Comparison of ENCODE assay signal across 8 mouse cellular contexts in genomic region chr7:123370700-123371099, GRCm38 (mm10). TPM values are rescaled to one million over a fixed set of nuclear protein-coding genes. Genes with fewer than 3 reads are reported as not detected.
DNase-seq lines count a peak whose midpoint lies in the region; ATAC-seq and TF ChIP-seq lines count a peak whose summit lies in the region.

No protein-coding gene starts in this region.

- TF ChIP-seq CTCF in heart, postnatal 0 days (IDR thresholded peaks at IDR 0.05; ENCODE audit: low read depth) = no peak

- no peak for ATAC-seq in heart, postnatal 0 days (ENCODE audit: insufficient read depth, low read depth)
- no peak for ATAC-seq in hindbrain, embryonic 13.5 days (ENCODE audit: low FRiP score)
- no peak for ATAC-seq in midbrain, embryonic 14.5 days (ENCODE audit: low FRiP score, low TSS enrichment)
- ATAC-seq in monocyte, adult 5-6 weeks (replicated peaks; ENCODE audit: insufficient number of reproducible peaks, low FRiP score, low TSS enrichment, poor library complexity, severe bottlenecking) = no peak; the same call in 1 of the 2 replicates

- WGBS in heart, postnatal 0 days = 53% methylated on average over 9 of the region's 9 CpGs
- WGBS in hindbrain, embryonic 13.5 days = 48% methylated on average over 9 of the region's 9 CpGs
- 52% methylated on average over 9 of the region's 9 CpGs for WGBS in midbrain, embryonic 14.5 days

- peak overlapping the region; percentile 87 for H3K4me2 ChIP-seq in heart, postnatal 0 days (ENCODE audit: low read depth, low read length)
- H3K4me2 ChIP-seq in hindbrain, embryonic 13.5 days = peak overlapping the region; percentile 91
- peak overlapping the region; percentile 89 for H3K4me2 ChIP-seq in midbrain, embryonic 14.5 days (ENCODE audit: low read length)

- peaks cover 22% of the 10 kb centered on the region for H3K4me1 ChIP-seq in heart, postnatal 0 days (ENCODE audit: control insufficient read depth, insufficient read depth)
- H3K4me1 ChIP-seq in hindbrain, embryonic 13.5 days (replicated peaks) = peaks cover 42% of the 10 kb centered on the region
- peaks cover 26% of the 10 kb centered on the region for H3K4me1 ChIP-seq in midbrain, embryonic 14.5 days (ENCODE audit: control insufficient read depth, insufficient read depth, low read length)

- peak overlapping the region; percentile 83 for H3K27ac ChIP-seq in heart, postnatal 0 days (ENCODE audit: low read depth)
- no peak overlapping the region for H3K27ac ChIP-seq in hindbrain, embryonic 13.5 days
- no peak overlapping the region for H3K27ac ChIP-seq in midbrain, embryonic 14.5 days (replicated peaks; ENCODE audit: low read depth, low read length)

- DNase-seq in heart, postnatal 0 days (ENCODE audit: low spot score) = no peak
- DNase-seq in heart, adult 8-10 months (ENCODE audit: low spot score) = no peak
- peak; percentile 7 for DNase-seq in adipocyte (ENCODE audit: low spot score)
- DNase-seq in midbrain, embryonic 14.5 days = no peak
- DNase-seq in layer of hippocampus, adult 9-10 months (ENCODE audit: low spot score) = no peak
- DNase-seq in left cerebral cortex, postnatal 36 days (ENCODE audit: low spot score in 2 of 2) = no peak

- no peak for TF ChIP-seq EP300 in heart, postnatal 0 days (IDR thresholded peaks at IDR 0.05; ENCODE audit: low read depth)

- H3K9ac ChIP-seq in heart, postnatal 0 days (replicated peaks; ENCODE audit: low read depth, low read length) = peak overlapping the region; percentile 82
- peak overlapping the region; percentile 90 for H3K9ac ChIP-seq in hindbrain, embryonic 13.5 days
- peak overlapping the region; percentile 82 for H3K9ac ChIP-seq in midbrain, embryonic 14.5 days (replicated peaks; ENCODE audit: low read length)

- no peaks in the 10 kb centered on the region for H3K36me3 ChIP-seq in heart, postnatal 0 days (replicated peaks; ENCODE audit: control insufficient read depth, insufficient read depth, low read length)
- H3K36me3 ChIP-seq in hindbrain, embryonic 13.5 days = no peaks in the 10 kb centered on the region
- no peaks in the 10 kb centered on the region for H3K36me3 ChIP-seq in midbrain, embryonic 14.5 days (ENCODE audit: control insufficient read depth, insufficient read depth, low read length)

- peak overlapping the region; percentile 79 for H3K4me3 ChIP-seq in heart, postnatal 0 days (ENCODE audit: low read depth, low read length)
- peak overlapping the region; percentile 80 for H3K4me3 ChIP-seq in hindbrain, embryonic 13.5 days
- H3K4me3 ChIP-seq in midbrain, embryonic 14.5 days (replicated peaks; ENCODE audit: low read depth, low read length) = peak overlapping the region; percentile 70

- intact Hi-C loops in left cerebral cortex, postnatal 36 days (cut with DNase I) = no loop called here

- H3K27me3 ChIP-seq in heart, postnatal 0 days (ENCODE audit: control insufficient read depth, insufficient read depth, low read length) = no peaks in the 10 kb centered on the region
- H3K27me3 ChIP-seq in hindbrain, embryonic 13.5 days = no peaks in the 10 kb centered on the region
- no peaks in the 10 kb centered on the region for H3K27me3 ChIP-seq in midbrain, embryonic 14.5 days (ENCODE audit: control insufficient read depth, insufficient read depth, low read length)

- no peaks in the 10 kb centered on the region for H3K9me3 ChIP-seq in heart, postnatal 0 days (replicated peaks; ENCODE audit: control insufficient read depth, low read length)
- H3K9me3 ChIP-seq in hindbrain, embryonic 13.5 days = no peaks in the 10 kb centered on the region
- H3K9me3 ChIP-seq in midbrain, embryonic 14.5 days (ENCODE audit: control insufficient read depth, low read length) = no peaks in the 10 kb centered on the region

RNA-seq across cellular contexts. Expression of gene Arhgap17, which starts 1.0 kb away (rescaled TPM):
- total RNA-seq in heart, postnatal 0 days (2014; rRNA removed; ENCODE audit: low replicate concordance) = 8.9 and 11.4 TPM in 2 replicates
- polyA plus RNA-seq in heart, postnatal 0 days (2015; fragmentation: Nextera tagmentation; extraction: Ambion mirVana) = 6.4 and 7.1 TPM in 2 replicates
- 10 to 100 TPM; 13.5 to 18.1 (median 14.5) TPM for total RNA-seq in heart, adult 8-10 months (2022)
- 13.0 and 13.3 TPM in 2 replicates for polyA plus RNA-seq in hindbrain, embryonic 13.5 days (2015; fragmentation: Nextera tagmentation; extraction: Ambion mirVana)
- polyA plus RNA-seq in midbrain, embryonic 14.5 days (2014; fragmentation: Nextera tagmentation; extraction: Ambion mirVana) = 8.1 and 12.0 TPM in 2 replicates
- 10 to 100 TPM; 11.6 to 18.0 TPM for total RNA-seq in left cerebral cortex, postnatal 36 days (2021)
- total RNA-seq in monocyte, adult 5-6 weeks (2017) = 32.6 to 77.7 TPM (median 39.3 TPM) in 3 replicates

RNA-seq across cellular contexts. Expression of gene Lcmt1, which starts 1.1 kb away (rescaled TPM):
- total RNA-seq in heart, postnatal 0 days (2014; rRNA removed; ENCODE audit: low replicate concordance) = 12.4 and 14.7 TPM in 2 replicates
- polyA plus RNA-seq in heart, postnatal 0 days (2015; fragmentation: Nextera tagmentation; extraction: Ambion mirVana) = 36.2 and 38.6 TPM in 2 replicates
- 10 to 100 TPM; 19.4 to 24.9 (median 20.9) TPM for total RNA-seq in heart, adult 8-10 months (2022)
- polyA plus RNA-seq in hindbrain, embryonic 13.5 days (2015; fragmentation: Nextera tagmentation; extraction: Ambion mirVana) = 89.4 and 90.8 TPM in 2 replicates
- 100 and 115 TPM in 2 replicates for polyA plus RNA-seq in midbrain, embryonic 14.5 days (2014; fragmentation: Nextera tagmentation; extraction: Ambion mirVana)
- total RNA-seq in left cerebral cortex, postnatal 36 days (2021) = 10 to 100 TPM; 79.2 to 89.2 TPM
- total RNA-seq in monocyte, adult 5-6 weeks (2017) = 19.3 to 26.6 TPM (median 21.5 TPM) in 3 replicates
